Mouse (Mus musculus) kidney, adult 2 months (tissue): Measurements from ENCODE around the gene Acp2. TPM values are rescaled to one million over a fixed set of nuclear protein-coding genes. Genes with fewer than 3 reads are reported as not detected.
A peak's percentile ranks its signal among the peaks of the same experiment; 100 is the strongest.

Source experiments
- DNase-seq: peaks from one replicate; pipeline ENCODE4 v3.0.0; 2021
- H3K27ac ChIP-seq: fragments of 200-500 bp; 2 replicates; pipeline ENCODE4 v1.5.1; 2012; ENCODE audit warnings: low read depth, low read length, control low read depth, inconsistent platforms; ENCODE audit not compliant: insufficient read depth
- H3K27me3 ChIP-seq: fragments of 200-500 bp; replicated peaks from 2 replicates; pipeline ENCODE4 v1.6.1; 2012; ENCODE audit warnings: mild to moderate bottlenecking, moderate library complexity, low read length, inconsistent platforms; ENCODE audit not compliant: control insufficient read depth, insufficient read depth
- H3K36me3 ChIP-seq: fragments of 200-500 bp; 2 replicates; pipeline ENCODE4 v1.6.1; 2012; ENCODE audit warnings: mild to moderate bottlenecking, moderate library complexity, low read length, inconsistent platforms; ENCODE audit not compliant: control insufficient read depth, insufficient read depth
- H3K4me1 ChIP-seq: fragments of 200-500 bp; 2 replicates; pipeline ENCODE4 v1.6.1; 2011; ENCODE audit warnings: low read length; ENCODE audit not compliant: control insufficient read depth, insufficient read depth
- H3K4me3 ChIP-seq: fragments of 200-500 bp; 2 replicates; pipeline ENCODE4 v1.5.1; 2011; ENCODE audit warnings: mild to moderate bottlenecking, low read depth, low read length, control low read depth; ENCODE audit not compliant: insufficient read depth
- CTCF ChIP-seq: fragments of 200-500 bp; conservative IDR thresholded peaks from 2 replicates; pipeline ENCODE4 v1.5.1; 2011; ENCODE audit warnings: low read depth, mild to moderate bottlenecking, control low read depth, low read length, moderate library complexity, mixed read lengths; ENCODE audit not compliant: insufficient read depth, insufficient read length
- POLR2A ChIP-seq: fragments of 200-500 bp; IDR thresholded peaks from one replicate; pipeline ENCODE4 v1.6.1; 2011; ENCODE audit warnings: low read depth, low read length, control low read depth
- WGBS: fragments of 180-500 bp; shearing (Covaris S2); methylation state at CpG from one replicate; pipeline ENCODE4 v1.1.7; 2018; 5-methylcytosine and 5-hydroxymethylcytosine counted together
- polyA plus RNA-seq: library from polyadenylated mRNA; depleted of rRNA; stranded (reverse); fragments of >200 nt; gene quantifications from 2 replicates; pipeline ENCODE4 v1.2.3, GENCODE M21; 2012

Acp2 gene
- polyA plus RNA-seq, 1 experiment = 27.0 TPM

- Histone ChIP-seq H3K4me1 (peaks cover 4% of the 10 kb centered on the region; the same call in 1 of the 2 replicates), H3K27me3 (no peaks in the 10 kb centered on the region), H3K36me3 (no peaks in the 10 kb centered on the region), H3K4me3 (peak overlapping the region; percentile 83), H3K27ac (peak overlapping the region; percentile 93)
- DNase-seq = peak; percentile 95
- 2% methylated on average over 27 of the region's 27 CpGs for WGBS
- peak; percentile 77 for TF ChIP-seq CTCF
- peak; percentile 12 for TF ChIP-seq POLR2A
Observed at GRCm38 (mm10) chr2:91194624-91195332, 7.9 kb upstream of the Acp2 start.

- Histone ChIP-seq H3K27ac (peak overlapping the region; percentile 27; the same call in 1 of the 2 replicates), H3K4me3 (no peak overlapping the region), H3K27me3 (no peaks in the 10 kb centered on the region), H3K4me1 (peaks cover 4% of the 10 kb centered on the region; the same call in 1 of the 2 replicates), H3K36me3 (no peaks in the 10 kb centered on the region)
- TF ChIP-seq POLR2A = no peak
- no peak for TF ChIP-seq CTCF
- WGBS = 66% methylated on average over 3 of the region's 3 CpGs
- peak; percentile 72 for DNase-seq
Observed at GRCm38 (mm10) chr2:91196577-91197001, 6.1 kb upstream of the Acp2 start.

- 77% methylated on average over 3 of the region's 3 CpGs for WGBS
- no peak for DNase-seq
- Histone ChIP-seq H3K27me3 (no peaks in the 10 kb centered on the region), H3K4me3 (no peak overlapping the region), H3K36me3 (no peaks in the 10 kb centered on the region), H3K27ac (no peak overlapping the region), H3K4me1 (peaks cover 11% of the 10 kb centered on the region; the same call in 1 of the 2 replicates)
- TF ChIP-seq POLR2A (no peak), CTCF (no peak)
Observed at GRCm38 (mm10) chr2:91198888-91199287, 3.8 kb upstream of the Acp2 start.

- 10% methylated on average over 20 of the region's 20 CpGs for WGBS
- Histone ChIP-seq H3K27me3 (no peaks in the 10 kb centered on the region), H3K27ac (no peak overlapping the region), H3K36me3 (peaks cover 4% of the 10 kb centered on the region), H3K4me3 (peak overlapping the region; percentile 81), H3K4me1 (peaks cover 6% of the 10 kb centered on the region; the same call in 1 of the 2 replicates)
- no peak for TF ChIP-seq POLR2A
- TF ChIP-seq CTCF = no peak
- no peak for DNase-seq
Observed at GRCm38 (mm10) chr2:91202972-91203656, 429 bp downstream of the Acp2 start.

GRCm38 (mm10) chr2:91206254-91206775 is 3.6 kb downstream of the Acp2 start:
- no peak for TF ChIP-seq CTCF
- TF ChIP-seq POLR2A = no peak
- Histone ChIP-seq H3K4me1 (peaks cover 6% of the 10 kb centered on the region; the same call in 1 of the 2 replicates), H3K4me3 (no peak overlapping the region), H3K27me3 (no peaks in the 10 kb centered on the region), H3K36me3 (peaks cover 19% of the 10 kb centered on the region), H3K27ac (no peak overlapping the region)
- 90% methylated on average over 9 of the region's 9 CpGs for WGBS
- no peak for DNase-seq

- no peaks in the 10 kb centered on the region for H3K4me1 ChIP-seq
- no peak overlapping the region for H3K4me3 ChIP-seq
- H3K27me3 ChIP-seq = no peaks in the 10 kb centered on the region
- H3K27ac ChIP-seq = no peak overlapping the region
- DNase-seq = no peak
- peaks cover 15% of the 10 kb centered on the region for H3K36me3 ChIP-seq
- TF ChIP-seq POLR2A (no peak), CTCF (no peak)
Observed at GRCm38 (mm10) chr2:91213311-91213710, 10.6 kb downstream of the Acp2 start.

- Histone ChIP-seq H3K4me1 (no peaks in the 10 kb centered on the region), H3K36me3 (peaks cover 1% of the 10 kb centered on the region), H3K4me3 (no peak overlapping the region), H3K27ac (no peak overlapping the region), H3K27me3 (no peaks in the 10 kb centered on the region)
- DNase-seq = no peak
- WGBS = 56% methylated on average over 4 of the region's 4 CpGs
- TF ChIP-seq POLR2A (no peak), CTCF (no peak)
Observed at GRCm38 (mm10) chr2:91217032-91217431, 14.3 kb downstream of the Acp2 start.
